In the genomic region with DNA sequence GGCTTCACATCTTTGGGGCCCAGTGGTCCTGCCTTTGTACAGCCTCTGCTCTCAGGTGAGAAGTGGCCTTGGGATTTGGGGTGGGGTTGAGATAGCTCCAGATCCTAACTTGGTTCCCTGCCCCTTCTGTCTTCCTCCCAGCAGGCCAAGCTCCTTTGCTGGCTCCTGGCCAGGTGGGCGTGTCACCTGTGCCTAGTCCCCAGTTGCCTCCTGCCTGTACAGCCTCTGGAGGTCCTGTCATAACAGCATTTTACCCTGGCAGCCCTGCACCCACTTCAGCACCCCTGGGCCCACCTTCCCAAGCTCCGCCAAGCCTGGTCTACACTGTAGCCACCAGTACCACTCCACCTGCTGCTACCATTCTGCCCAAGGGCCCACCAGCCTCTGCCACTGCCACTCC, we compare ENCODE assay signal across 8 mouse cellular contexts. TPM values are rescaled to one million over a fixed set of nuclear protein-coding genes. Genes with fewer than 3 reads are reported as not detected.
DNase-seq lines count a peak whose midpoint lies in the region; ATAC-seq lines count a peak whose summit lies in the region.

No protein-coding gene starts in this region.

- no peaks in the 10 kb centered on the region for H3K27me3 ChIP-seq in embryonic facial prominence, embryonic 13.5 days

- WGBS in embryonic facial prominence, embryonic 13.5 days, result 74% methylated on average over 2 of the region's 2 CpGs

- H3K9me3 ChIP-seq in embryonic facial prominence, embryonic 13.5 days, result no peaks in the 10 kb centered on the region

- no peak overlapping the region for H3K4me3 ChIP-seq in embryonic facial prominence, embryonic 13.5 days

- H3K9ac ChIP-seq in embryonic facial prominence, embryonic 13.5 days, result 0 out of 2 replicates have a peak overlapping the region, but pooled peaks have one; percentile 0

- peaks cover 100% of the 10 kb centered on the region for H3K36me3 ChIP-seq in embryonic facial prominence, embryonic 13.5 days

- peaks cover 23% of the 10 kb centered on the region for H3K4me1 ChIP-seq in embryonic facial prominence, embryonic 13.5 days

- no peak for ATAC-seq in embryonic facial prominence, embryonic 13.5 days (ENCODE audit: insufficient number of reproducible peaks, insufficient read depth, low FRiP score, low TSS enrichment, low read depth)

- DNase-seq in adrenal gland, adult 2 months, result peak; percentile 57
- DNase-seq in adrenal gland, postnatal 4 days (ENCODE audit: low spot score in 2 of 2), result no peak
- DNase-seq in lung, adult 18-20 months, result peak; percentile 46 to 60
- no peak for DNase-seq in lung, postnatal 25 days (ENCODE audit: low spot score)
- peak; percentile 78 for DNase-seq in kidney, postnatal 14 days
- no peak for DNase-seq in frontal cortex, postnatal 25 days (ENCODE audit: low spot score in 2 of 2)
- DNase-seq in urinary bladder, postnatal 36 days (ENCODE audit: low spot score in 2 of 2), result no peak

- no peak overlapping the region for H3K4me2 ChIP-seq in embryonic facial prominence, embryonic 13.5 days

- H3K27ac ChIP-seq in embryonic facial prominence, embryonic 13.5 days, result 0 out of 2 replicates have a peak overlapping the region, but pooled peaks have one; percentile 39

RNA-seq across cellular contexts. Expression of a gene that starts 6.9 kb away (rescaled TPM):
- 10 to 100 TPM; 33.4 to 33.8 TPM for total RNA-seq in adrenal gland, adult 2 months (2021)
- polyA plus RNA-seq in adrenal gland, adult 2 months (2012; rRNA removed), result 29.4 and 35.9 TPM in 2 replicates
- 10 to 100 TPM; 62.9 to 70.0 TPM for total RNA-seq in adrenal gland, postnatal 4 days (2021)
- polyA plus RNA-seq in embryonic facial prominence, embryonic 13.5 days (2015; fragmentation: Nextera tagmentation; extraction: Ambion mirVana), result 315 and 322 TPM in 2 replicates

RNA-seq across cellular contexts. Expression of a gene that starts 10.3 kb away (rescaled TPM):
- total RNA-seq in adrenal gland, adult 2 months (2021), result not detected
- polyA plus RNA-seq in adrenal gland, adult 2 months (2012; rRNA removed), result not detected in 2 replicates
- not detected for total RNA-seq in adrenal gland, postnatal 4 days (2021)
- polyA plus RNA-seq in embryonic facial prominence, embryonic 13.5 days (2015; fragmentation: Nextera tagmentation; extraction: Ambion mirVana), result 0.60 and 0.92 TPM in 2 replicates

RNA-seq across cellular contexts. Expression of a gene that starts 15.0 kb away (rescaled TPM):
- 1 to 10 TPM; 1.9 to 2.2 TPM for total RNA-seq in adrenal gland, adult 2 months (2021)
- 8.3 and 9.3 TPM in 2 replicates for polyA plus RNA-seq in adrenal gland, adult 2 months (2012; rRNA removed)
- total RNA-seq in adrenal gland, postnatal 4 days (2021), result 1 to 10 TPM; 4.0 to 5.4 TPM
- 2.2 and 2.5 TPM in 2 replicates for polyA plus RNA-seq in embryonic facial prominence, embryonic 13.5 days (2015; fragmentation: Nextera tagmentation; extraction: Ambion mirVana)

RNA-seq across cellular contexts. Expression of a gene that starts 23.4 kb away (rescaled TPM):
- total RNA-seq in adrenal gland, adult 2 months (2021), result 100 to 1,000 TPM; 102 to 108 TPM
- polyA plus RNA-seq in adrenal gland, adult 2 months (2012; rRNA removed), result 111 and 123 TPM in 2 replicates
- 100 to 1,000 TPM; 162 to 174 TPM for total RNA-seq in adrenal gland, postnatal 4 days (2021)
- 46.2 and 47.4 TPM in 2 replicates for polyA plus RNA-seq in embryonic facial prominence, embryonic 13.5 days (2015; fragmentation: Nextera tagmentation; extraction: Ambion mirVana)

RNA-seq across cellular contexts. Expression of a gene that starts 26.1 kb away (rescaled TPM):
- 10 to 100 TPM; 37.1 to 41.5 TPM for total RNA-seq in adrenal gland, adult 2 months (2021)
- 102 and 106 TPM in 2 replicates for polyA plus RNA-seq in adrenal gland, adult 2 months (2012; rRNA removed)
- 10 to 100 TPM; 51.4 to 55.6 TPM for total RNA-seq in adrenal gland, postnatal 4 days (2021)
- polyA plus RNA-seq in embryonic facial prominence, embryonic 13.5 days (2015; fragmentation: Nextera tagmentation; extraction: Ambion mirVana), result 17.6 and 18.5 TPM in 2 replicates

Comparison
In these comparisons a context has a peak if more than half of its experiments do, and no peak if none do; other contexts are left out.
1. DNase-seq: peak in adrenal gland, adult 2 months (single experiment), lung, adult 18-20 months (2 of 2) and kidney, postnatal 14 days (single experiment); none in adrenal gland, postnatal 4 days (0 of 2), lung, postnatal 25 days (single experiment), frontal cortex, postnatal 25 days (0 of 2) and urinary bladder, postnatal 36 days (0 of 2).